Mouse (Mus musculus) adrenal gland, postnatal 36 days (tissue): ENCODE data around the gene Ttc34. TPM values are rescaled to one million over a fixed set of nuclear protein-coding genes. Genes with fewer than 3 reads are reported as not detected.

Experiments used
- DNase-seq, 2 experiments: peaks; one replicate each; pipeline ENCODE4 v3.0.0; 2021; ENCODE audit warnings: mixed read lengths in 1 of 2
- total RNA-seq, 2 experiments: library from RNA; stranded (reverse); gene quantifications; 2 replicates each; pipeline ENCODE4 v1.2.3; 2021

Ttc34 gene
- total RNA-seq, 2 experiments from 2014 or later, result 0.16 TPM; not detected in 1

DNA sequence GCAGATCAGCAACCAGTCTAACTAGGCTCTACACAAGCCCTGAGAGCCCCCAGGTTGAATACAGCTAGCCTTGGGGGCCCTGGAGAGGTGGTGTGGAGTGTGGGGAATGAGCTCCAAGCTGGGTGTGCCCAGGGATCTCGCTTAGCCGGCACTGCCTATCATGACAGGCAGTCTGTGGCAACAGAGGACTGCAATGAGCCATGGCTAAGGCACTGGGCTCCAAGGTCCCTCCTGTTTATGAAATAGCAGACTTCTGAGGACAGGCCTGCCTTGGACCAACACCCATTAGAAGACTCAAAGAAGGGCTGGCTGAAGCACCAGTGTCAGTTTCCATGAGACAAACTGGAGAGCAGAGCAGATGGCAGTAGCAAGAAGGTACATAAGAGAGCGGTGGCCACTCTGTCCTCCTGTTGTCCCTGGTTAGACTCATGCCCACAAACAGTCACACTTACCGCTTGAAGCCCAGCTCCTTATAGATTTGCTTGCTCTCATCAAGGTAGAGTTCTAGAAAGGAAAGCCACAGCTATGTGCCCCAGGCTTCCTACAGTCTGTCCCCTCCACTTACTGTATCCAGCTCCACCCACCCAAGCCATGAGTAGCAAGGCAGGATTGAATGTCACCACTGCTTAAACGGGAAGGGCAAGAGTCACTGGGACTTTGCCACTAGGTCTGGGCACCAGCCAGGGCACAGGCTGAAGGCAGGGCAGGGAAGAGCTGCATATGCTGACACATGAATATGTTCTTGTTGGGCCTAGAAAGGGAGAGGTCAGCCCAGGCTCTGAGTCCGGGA is 60.6 kb downstream of the Ttc34 start:
- DNase-seq, result peak; percentile 39 to 57

DNA sequence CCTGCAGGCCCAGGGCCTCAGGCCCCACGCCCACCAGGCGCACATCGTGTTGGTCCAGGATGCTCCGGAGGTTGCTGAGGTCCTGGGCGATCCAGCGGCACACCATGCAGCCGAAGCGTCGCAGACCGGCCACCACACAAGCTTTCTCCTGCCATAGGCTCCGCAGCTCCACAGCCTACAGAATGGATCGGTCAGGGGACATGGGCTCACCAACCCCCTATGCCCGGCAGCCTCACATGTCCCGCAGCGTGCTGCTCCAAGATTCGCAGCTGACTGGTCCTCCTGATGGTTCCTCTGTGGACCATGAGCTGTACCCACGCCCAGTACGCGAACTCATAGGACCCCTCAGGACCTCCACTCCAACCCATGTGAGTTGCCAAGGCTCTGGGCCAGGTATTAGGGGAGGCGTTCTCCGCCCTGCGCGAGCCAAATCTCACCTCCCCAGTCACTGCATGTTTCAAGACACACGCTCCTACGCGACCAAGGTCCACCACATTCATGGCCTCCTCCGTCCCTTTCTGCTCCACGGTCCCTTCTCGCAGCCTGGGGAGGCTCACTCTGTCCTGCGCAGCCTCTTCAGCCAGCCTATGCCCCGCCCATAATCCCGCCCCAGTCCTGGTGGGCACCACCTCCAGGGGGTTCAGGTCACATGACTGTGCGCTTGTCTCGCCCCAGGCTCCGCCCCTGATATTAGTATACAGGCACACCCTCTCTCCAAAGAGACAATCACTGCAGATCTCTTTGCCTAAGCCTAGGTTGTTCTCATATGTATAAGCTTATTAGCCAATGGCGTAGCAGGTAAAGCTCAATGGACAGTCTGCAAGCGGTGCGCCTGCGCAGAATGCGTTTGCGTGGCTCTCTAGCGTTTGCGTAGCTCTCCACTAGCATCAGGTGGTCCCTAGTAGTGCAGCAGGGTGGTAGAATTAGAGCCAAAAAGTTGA is 61.5 kb downstream of the Ttc34 start, which contains the start of gene Fam213b:
Gene Fam213b (minus strand): TSS at position 630 of the 941 bp plus-strand sequence.
- peak; percentile 86 to 89 for DNase-seq

DNA sequence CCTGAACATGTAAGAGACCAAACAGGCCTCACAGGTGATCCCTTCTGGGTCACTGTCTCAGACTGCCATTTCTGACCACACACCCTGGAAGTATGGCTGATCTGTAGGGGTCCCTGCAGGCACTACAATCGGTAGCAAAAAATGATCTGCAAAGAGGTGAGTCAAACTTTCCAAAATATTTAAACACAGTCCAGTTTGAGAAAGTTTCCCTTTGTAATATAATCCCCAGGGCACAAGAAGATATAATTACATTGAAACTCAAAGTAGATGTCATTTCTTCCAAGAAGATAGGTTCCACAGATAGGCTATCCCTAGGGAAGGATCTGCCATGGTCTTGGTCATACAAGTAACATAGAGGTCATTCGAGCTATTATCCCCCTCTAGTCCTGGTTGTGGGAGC is 65.1 kb downstream of the Ttc34 start:
- no peak for DNase-seq

DNA sequence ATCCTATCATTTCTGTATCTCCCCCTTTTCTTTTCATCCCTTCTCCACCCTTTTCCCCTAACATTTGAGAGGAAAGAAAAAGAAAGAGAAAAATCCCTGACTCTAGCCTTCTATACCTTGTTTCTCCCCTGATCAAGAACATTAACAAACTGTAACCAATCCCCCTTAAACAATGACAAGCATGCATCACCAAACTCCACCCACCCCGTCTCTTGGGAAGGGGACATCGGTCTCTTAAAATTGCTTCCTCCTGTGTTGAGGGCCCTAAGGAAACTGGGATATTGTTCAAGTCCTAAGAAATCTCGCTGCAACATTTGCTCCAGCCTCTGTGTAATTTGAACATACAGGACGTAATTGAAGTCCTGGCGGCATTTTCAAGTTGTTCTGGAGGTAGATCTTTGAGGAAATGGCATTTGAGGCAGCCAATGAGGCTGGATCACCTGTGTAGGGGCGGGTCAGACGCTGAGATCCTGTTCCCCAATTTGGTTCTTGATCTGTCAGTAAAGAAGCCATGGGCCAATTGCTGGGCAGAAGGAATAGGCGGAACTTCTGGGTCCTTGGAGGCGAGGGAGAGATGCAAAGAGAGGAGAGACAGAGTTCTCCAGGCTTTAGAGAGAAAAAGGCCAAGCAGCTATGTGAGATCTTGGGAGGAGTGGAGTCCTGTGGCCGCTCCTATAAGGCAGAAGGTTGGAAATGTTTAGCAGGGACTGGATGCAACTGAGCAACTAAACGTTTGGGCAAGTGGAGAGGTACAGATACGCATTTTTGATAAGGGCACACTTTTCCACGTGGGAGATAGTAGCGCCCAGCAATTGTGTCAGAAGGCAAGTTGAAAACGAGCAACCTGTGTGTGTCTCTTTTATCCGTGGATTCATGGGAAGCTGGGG is 67.2 kb downstream of the Ttc34 start:
- DNase-seq, result peak; percentile 71 to 73

DNA sequence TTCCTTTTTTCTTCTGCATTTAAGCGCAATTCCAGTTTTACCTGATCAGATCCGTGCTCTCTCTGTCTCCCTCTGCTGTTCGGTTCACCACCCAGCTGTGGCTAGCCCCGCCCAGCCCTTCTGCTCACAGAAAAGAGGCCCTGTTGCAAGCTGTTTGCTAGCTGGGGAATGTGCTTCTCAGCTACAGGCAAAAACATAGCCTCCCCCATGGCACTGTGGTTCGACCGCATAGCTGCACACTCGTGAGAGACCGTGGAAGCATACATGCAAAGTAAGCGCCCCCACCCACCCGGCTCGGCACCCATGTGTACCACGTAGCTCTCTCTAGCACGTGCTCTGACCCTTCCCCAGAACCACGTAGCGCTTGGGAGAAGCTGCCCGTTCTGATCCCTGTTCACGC is 70.6 kb downstream of the Ttc34 start:
- peak; percentile 70 to 83 for DNase-seq

DNA sequence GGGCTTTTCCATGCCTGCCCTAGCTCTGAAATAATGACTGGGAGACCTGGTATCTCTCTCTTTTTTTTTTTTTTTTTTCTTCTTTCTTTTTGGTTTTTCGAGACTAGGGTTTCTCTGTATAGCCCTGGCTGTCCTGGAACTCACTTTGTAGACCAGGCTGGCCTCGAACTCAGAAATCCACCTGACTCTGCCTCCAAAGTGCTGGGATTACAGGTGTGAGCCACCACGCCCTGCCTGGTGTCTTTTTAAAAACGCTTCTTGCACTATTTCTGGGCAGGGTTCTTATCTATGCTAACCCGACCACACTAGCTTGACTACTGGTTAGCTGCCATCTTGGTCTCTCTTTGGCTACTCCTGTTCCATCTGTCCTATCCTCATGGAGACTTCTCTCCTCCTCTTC is 71.2 kb downstream of the Ttc34 start:
- no peak for DNase-seq

DNA sequence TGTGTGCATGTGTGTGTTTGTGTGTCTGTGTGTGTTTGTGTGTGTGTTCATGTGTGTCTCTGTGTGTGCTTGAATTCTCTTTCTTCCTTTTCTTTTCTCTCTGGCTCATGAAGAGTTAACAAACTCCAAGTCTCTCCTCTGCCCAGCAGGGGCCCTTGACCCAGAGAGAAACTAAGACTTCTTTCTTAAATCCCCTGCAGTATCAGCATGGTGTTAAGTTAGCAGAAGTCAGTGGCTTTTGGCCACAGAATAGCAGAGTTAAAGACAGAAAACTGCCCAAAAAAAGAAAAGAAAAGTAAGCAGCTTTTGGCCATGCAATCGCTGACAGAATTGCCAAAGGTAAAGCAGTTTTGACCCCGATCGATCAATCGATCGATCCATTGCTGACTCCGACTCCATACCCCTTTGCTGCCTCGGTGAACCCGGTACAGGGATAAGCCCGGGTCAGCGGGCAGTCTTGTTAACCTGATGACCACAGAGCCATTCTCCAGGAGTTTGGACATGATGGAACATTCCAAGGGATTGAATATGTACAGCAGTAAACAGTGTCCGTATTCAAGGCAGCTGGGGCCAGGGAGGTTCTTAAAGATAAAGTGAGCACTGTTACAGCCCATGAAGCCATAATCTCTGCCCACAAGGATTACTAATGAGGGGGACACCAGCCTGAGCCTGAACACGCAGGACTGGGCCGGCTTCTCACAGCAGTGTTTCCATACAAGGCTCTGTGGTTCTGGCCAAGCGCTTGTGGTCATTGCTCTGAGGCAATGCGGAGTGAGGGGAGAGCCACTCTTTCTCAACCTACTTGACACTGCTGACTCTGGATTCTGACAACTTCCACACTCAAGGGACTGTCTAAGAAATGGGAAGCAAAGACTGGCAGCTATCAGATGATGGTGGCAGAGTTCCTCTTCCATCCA is 73.6 kb downstream of the Ttc34 start:
- no peak for DNase-seq

DNA sequence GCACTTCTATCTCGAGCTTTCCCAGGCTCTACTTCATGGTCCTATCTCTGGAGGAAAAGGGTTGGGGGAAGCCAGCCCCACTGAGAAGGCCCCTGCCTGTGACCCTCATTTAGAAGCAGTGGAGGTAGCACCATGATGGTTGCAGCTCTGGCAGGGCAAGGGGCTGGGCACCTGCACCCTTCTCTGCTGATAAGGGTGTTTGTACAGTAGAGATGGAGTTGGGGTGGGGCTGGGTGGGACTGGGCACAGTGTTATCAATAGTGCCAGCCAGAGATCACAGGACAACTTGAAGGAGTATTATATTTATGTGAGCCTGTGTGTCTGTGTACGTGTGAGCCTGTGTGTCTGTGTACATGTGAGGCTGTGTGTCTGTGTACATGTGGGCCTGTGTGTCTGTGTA is 74.4 kb downstream of the Ttc34 start:
- no peak for DNase-seq

DNA sequence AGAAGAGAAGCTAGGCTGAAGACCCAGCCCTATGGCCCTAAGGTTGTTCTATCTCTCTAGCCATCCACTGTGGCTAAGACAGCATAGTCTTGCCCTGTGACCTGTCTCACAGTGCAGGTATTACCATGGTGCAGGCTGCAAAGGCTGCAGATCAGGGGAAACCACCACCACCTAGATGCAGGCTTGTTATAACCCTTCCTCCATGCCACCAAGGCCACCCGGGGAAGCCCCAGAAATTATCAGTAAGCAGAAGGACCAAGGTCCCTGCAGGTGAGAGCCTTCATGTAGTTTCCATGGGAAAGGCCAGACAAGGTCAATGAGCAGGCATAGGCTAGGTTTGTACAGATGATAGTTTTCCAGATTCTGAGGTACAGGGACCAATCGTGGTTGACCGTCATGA is 76.6 kb downstream of the Ttc34 start:
- DNase-seq, result no peak

DNA sequence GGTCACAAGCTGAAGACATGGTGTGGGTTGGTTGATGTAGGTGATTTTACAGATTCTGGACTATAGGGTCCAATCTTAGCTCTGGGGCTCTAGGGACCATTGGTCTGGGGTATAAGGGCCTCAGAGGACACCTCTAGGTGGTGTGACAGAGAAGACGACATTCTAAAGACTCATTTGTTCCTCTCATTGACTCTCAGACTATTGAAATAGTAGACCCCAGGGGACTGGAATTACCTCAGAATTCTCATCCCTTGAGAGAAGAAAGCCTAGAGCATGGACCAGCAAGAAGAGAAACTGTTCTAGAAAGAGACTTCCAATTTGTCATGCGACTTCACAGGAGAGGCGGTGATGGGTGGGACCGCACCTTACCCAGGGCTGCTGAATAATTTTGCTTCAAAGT is 77.0 kb downstream of the Ttc34 start:
- DNase-seq, result no peak

DNA sequence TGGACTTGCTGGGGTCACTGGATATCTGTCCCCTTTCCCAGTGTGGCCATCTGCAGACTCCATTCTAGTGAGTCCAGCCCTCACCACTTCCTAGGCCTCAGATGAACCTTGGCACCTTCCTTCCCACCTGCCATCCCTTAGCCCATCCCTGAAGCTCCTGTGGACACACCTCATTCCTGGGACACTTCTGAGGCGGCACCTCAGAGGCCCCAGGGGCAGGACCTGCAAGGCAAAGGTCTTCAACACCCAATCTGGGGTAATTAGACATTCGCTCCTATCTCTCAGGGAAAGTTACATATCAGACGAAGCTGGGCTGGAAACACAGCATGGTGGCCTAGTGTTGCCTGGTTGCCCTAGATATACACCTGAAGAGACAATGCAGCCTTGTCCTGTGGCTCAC is 77.4 kb downstream of the Ttc34 start:
- DNase-seq, result no peak

DNA sequence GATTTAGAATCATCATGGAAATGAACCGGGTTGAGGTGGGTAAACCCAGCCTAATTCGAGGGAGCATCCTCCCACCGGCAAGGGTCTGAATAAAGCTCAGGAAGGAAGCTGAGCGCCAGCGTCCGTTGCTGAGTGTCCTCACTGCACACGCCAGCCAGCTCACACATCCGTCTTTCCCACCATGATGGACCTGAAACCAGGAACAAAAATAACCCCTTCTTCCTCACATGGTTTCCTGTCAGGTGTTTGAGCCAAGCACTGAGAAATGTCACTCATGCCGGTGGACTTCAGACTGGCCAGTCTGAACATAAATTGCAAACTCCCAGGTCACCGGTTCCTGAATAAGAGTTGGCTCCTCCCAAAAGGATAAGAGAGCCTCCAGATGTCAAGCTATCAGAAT is 78.0 kb downstream of the Ttc34 start:
- DNase-seq, result no peak

DNA sequence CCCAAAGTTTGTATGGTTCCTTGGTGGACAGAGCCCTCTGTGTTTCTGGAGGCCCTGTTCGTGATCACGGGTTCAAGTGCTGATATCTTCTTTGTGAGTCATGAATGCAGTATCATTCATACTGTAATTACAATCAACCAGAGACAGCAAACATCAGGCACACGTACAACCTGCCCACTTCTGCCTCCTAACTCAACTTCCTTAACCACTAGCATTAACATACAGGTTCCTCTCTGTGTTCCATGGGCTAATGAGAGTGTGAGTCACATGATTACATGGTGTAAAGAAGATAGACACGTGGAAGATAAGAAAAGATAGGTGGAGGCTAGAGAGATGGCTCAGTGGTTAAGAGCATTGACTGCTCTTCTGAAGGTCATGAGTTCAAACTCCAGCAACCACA is 79.4 kb downstream of the Ttc34 start:
- no peak for DNase-seq

Other genes starting within 250 kb of the Ttc34 start
- 1 to 10 TPM; 4.2 to 6.4 TPM for gene Prdm16, start 200.6 kb upstream of the Ttc34 start, total RNA-seq
- not detected for gene Actrt2, start 169.6 kb upstream of the Ttc34 start, total RNA-seq
- 1 to 10 TPM in 1 of 2 experiments, under 1 TPM in 1; 0.26 to 4.1 TPM for gene Mmel1, start 32.1 kb downstream of the Ttc34 start, total RNA-seq
- 100 to 1,000 TPM in 1 of 2 experiments, 10 to 100 TPM in 1; 42.9 to 150 TPM for gene Fam213b, start 61.7 kb downstream of the Ttc34 start, total RNA-seq
- 1 to 10 TPM; 6.7 to 7.2 TPM for gene Tnfrsf14, start 91.1 kb downstream of the Ttc34 start, total RNA-seq
- not detected for gene Hes5, start 123.5 kb downstream of the Ttc34 start, total RNA-seq
- gene Pank4, start 126.7 kb downstream of the Ttc34 start, total RNA-seq, result 10 to 100 TPM; 24.1 to 35.9 TPM
- under 1 TPM; 0.30 to 0.43 TPM for gene Plch2, start 219.3 kb downstream of the Ttc34 start, total RNA-seq
- 10 to 100 TPM; 20.6 to 24.2 TPM for gene Pex10, start 229.6 kb downstream of the Ttc34 start, total RNA-seq
- gene Rer1, start 248.9 kb downstream of the Ttc34 start, total RNA-seq, result 100 to 1,000 TPM; 106 to 114 TPM
- gene Morn1, start 249.1 kb downstream of the Ttc34 start, total RNA-seq, result 1 to 10 TPM; 7.7 to 7.9 TPM